Mouse (Mus musculus) thymus, adult 2 months (tissue): ENCODE measurements at regions not wholly inside any gene's neighbourhood (a gene's known extent, or its start where the extent isn't known, plus 50 kb on each side); places are given as distances from the start of the nearest gene placed in this dataset.

Source experiments
- DNase-seq: peaks from one replicate; pipeline ENCODE4 v3.0.0; 2021
- H3K27ac ChIP-seq: fragments of 200-500 bp; 2 replicates; pipeline ENCODE4 v1.5.1; 2012; ENCODE audit warnings: low read length, control low read depth; ENCODE audit not compliant: control insufficient read depth, insufficient read depth
- H3K27me3 ChIP-seq: fragments of 200-500 bp; 2 replicates; pipeline ENCODE4 v1.6.1; 2012; ENCODE audit warnings: mild to moderate bottlenecking, low read length, moderate library complexity, mixed read lengths; ENCODE audit not compliant: control insufficient read depth, insufficient read depth
- H3K36me3 ChIP-seq: fragments of 200-500 bp; 2 replicates; pipeline ENCODE4 v1.6.1; 2012; ENCODE audit warnings: mild to moderate bottlenecking, low read length, moderate library complexity; ENCODE audit not compliant: control insufficient read depth, insufficient read depth
- H3K4me1 ChIP-seq: fragments of 200-500 bp; replicated peaks from 2 replicates; pipeline ENCODE4 v1.6.1; 2012; ENCODE audit warnings: low read length; ENCODE audit not compliant: control insufficient read depth, insufficient read depth
- H3K4me3 ChIP-seq: fragments of 200-500 bp; 2 replicates; pipeline ENCODE4 v1.5.1; 2012; ENCODE audit warnings: mild to moderate bottlenecking, low read length, control low read depth, moderate library complexity; ENCODE audit not compliant: control insufficient read depth, insufficient read depth
- CTCF ChIP-seq: fragments of 200-500 bp; IDR thresholded peaks from 2 replicates; pipeline ENCODE4 v1.5.1; 2012; ENCODE audit warnings: mild to moderate bottlenecking, control low read depth, low read length, moderate library complexity, borderline replicate concordance; ENCODE audit not compliant: control insufficient read depth, poor library complexity, insufficient read depth; ENCODE audit errors: extremely low read depth
- POLR2A ChIP-seq: fragments of 200-500 bp; IDR thresholded peaks from 2 replicates; pipeline ENCODE4 v1.6.1; 2012; ENCODE audit warnings: mild to moderate bottlenecking, low read length, control low read depth, moderate library complexity; ENCODE audit not compliant: control insufficient read depth, poor library complexity, insufficient read depth; ENCODE audit errors: extremely low read depth
- WGBS: fragments of 180-500 bp; shearing (Covaris S2); methylation state at CpG from one replicate; pipeline ENCODE4 v1.1.7; 2018; 5-methylcytosine and 5-hydroxymethylcytosine counted together

DNA sequence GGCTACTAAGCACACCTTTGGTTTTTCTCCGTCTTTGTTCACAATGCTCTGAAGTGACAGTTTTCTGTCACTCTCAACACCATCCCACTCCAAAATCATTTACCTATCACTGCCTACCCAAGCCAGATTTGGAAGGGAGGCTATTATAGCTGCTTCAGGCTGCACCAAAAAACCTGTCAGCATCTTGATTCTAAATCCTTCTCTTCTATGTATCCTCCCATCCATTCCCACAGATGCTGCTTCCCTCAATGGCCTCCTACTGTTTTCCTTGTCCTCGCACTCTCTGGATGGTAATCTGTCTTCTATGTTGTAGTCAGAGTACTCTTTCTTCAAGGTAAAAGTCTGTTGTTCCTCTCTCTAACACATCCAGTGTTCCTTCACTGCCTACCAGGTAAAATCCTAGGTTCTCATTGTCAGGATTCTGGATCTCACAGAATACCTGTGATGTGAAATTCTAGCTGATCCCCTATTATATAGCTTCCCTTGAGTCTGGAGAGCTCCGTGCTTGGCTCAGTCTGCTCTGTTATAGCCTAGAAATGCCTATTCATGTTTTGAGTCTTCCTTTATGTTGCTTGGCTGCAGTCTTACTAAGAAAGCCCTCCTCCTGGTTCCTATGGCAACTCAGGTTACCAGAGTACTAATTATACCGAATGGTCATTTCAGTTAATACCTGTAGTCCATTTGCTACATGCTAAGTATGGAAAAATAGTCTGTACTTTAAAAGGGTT lies 156.5 kb downstream of the Emp1 start:
- 92% methylated on average over 4 of the region's 4 CpGs for WGBS
- TF ChIP-seq POLR2A (no peak), CTCF (no peak)
- H3K27ac ChIP-seq, result no peak overlapping the region
- H3K4me1 ChIP-seq, result no peaks in the 10 kb centered on the region
- no peaks in the 10 kb centered on the region for H3K36me3 ChIP-seq
- no peak overlapping the region for H3K4me3 ChIP-seq
- DNase-seq, result no peak
- H3K27me3 ChIP-seq, result no peaks in the 10 kb centered on the region

DNA sequence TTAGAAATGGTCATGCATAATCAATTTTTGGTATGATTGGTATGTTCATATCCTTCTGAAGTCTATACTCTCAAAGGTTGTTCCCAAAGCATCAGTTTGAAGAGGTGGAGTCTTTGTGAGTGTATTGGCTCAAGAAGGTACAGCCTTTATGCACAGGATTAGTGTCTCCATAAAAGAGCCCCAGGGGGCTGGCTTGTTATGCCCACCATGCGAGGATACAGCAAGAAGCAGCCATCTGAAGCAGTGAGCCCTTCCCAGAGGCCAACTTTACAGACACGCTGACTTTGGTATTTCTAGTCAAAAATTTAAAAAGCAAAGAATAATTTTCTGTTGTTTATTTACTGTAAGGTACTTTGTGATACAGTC lies 157.1 kb downstream of the Emp1 start:
- Histone ChIP-seq H3K27me3 (no peaks in the 10 kb centered on the region), H3K4me3 (no peak overlapping the region), H3K27ac (no peak overlapping the region), H3K4me1 (no peaks in the 10 kb centered on the region), H3K36me3 (no peaks in the 10 kb centered on the region)
- no peak for DNase-seq
- WGBS, result 89% methylated on average over 2 of the region's 2 CpGs
- TF ChIP-seq CTCF (no peak), POLR2A (no peak)

DNA sequence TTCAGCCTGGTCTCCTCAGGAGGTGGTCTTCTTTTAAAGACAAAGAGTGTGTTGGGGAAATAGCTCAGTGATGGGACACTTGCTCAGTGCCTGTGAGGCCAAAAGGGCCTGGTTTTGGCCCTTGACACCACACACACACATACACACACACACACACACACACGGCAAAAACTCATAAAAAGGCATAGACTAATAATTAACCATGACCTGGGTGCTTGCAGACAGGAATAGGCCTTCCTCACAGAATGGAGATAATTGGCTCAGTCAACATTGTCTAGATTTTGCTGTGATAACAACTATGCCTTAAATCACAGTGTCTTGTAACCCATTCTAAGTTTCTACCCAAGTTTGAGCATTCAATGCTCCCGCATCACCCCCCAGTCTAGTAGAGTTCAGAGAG lies 158.5 kb downstream of the Emp1 start:
- no peaks in the 10 kb centered on the region for H3K27me3 ChIP-seq
- no peak overlapping the region for H3K27ac ChIP-seq
- DNase-seq, result no peak
- H3K4me1 ChIP-seq, result no peaks in the 10 kb centered on the region
- no peak for TF ChIP-seq CTCF
- TF ChIP-seq POLR2A, result no peak
- WGBS, result 90% methylated on average over 2 of the region's 2 CpGs
- no peak overlapping the region for H3K4me3 ChIP-seq
- no peaks in the 10 kb centered on the region for H3K36me3 ChIP-seq

DNA sequence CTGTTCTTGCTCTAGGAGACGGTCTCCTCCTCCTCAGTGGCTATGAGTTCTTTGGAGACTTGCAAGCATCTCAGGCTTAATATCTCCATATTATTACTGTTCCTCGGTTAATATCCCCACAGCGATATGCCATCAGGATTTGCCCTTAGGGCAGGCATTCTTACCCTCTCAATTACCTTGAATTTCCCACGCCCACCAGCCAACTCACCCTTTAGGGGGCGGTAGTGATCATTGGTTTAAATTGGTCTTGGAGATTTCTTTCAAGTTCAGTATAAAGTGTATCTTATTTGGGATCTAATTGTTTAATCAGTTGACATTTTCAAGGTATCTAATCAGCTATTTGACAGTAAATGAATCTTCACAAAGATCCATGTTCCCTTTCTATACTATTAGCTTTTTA lies 162.5 kb downstream of the Emp1 start:
- Histone ChIP-seq H3K36me3 (no peaks in the 10 kb centered on the region), H3K27ac (no peak overlapping the region), H3K27me3 (no peaks in the 10 kb centered on the region), H3K4me1 (no peaks in the 10 kb centered on the region), H3K4me3 (no peak overlapping the region)
- WGBS, result 73% methylated on average over 5 of the region's 5 CpGs
- TF ChIP-seq POLR2A (no peak), CTCF (no peak)
- DNase-seq, result no peak

DNA sequence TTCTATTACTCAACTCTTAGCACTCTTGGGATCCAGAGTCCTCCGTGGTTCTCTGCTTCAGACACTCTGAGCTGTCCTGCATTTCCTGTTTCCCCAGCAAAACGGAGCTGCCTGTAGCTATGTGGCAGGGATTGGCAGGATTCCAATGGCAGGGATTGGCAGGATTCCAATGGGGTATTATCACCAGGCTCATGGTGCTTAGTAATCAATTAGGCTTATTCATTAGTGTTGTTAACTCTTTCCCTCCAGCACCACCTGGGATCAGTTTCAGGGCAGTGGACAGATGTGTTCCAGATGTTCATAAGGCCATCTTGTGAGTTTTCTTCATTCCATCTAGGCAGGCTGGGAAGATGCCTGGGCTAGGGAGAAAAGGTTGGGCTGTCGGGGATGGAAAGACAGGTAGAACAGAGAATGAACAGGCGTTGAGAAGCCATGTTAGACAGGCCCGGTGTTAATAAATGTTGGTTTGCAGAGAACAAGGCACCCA lies 163.5 kb downstream of the Emp1 start:
- no peak overlapping the region for H3K27ac ChIP-seq
- TF ChIP-seq CTCF (no peak), POLR2A (no peak)
- H3K4me3 ChIP-seq, result no peak overlapping the region
- WGBS, result 58% methylated on average over 5 of the region's 5 CpGs
- no peaks in the 10 kb centered on the region for H3K36me3 ChIP-seq
- no peaks in the 10 kb centered on the region for H3K27me3 ChIP-seq
- H3K4me1 ChIP-seq, result no peaks in the 10 kb centered on the region
- no peak for DNase-seq

DNA sequence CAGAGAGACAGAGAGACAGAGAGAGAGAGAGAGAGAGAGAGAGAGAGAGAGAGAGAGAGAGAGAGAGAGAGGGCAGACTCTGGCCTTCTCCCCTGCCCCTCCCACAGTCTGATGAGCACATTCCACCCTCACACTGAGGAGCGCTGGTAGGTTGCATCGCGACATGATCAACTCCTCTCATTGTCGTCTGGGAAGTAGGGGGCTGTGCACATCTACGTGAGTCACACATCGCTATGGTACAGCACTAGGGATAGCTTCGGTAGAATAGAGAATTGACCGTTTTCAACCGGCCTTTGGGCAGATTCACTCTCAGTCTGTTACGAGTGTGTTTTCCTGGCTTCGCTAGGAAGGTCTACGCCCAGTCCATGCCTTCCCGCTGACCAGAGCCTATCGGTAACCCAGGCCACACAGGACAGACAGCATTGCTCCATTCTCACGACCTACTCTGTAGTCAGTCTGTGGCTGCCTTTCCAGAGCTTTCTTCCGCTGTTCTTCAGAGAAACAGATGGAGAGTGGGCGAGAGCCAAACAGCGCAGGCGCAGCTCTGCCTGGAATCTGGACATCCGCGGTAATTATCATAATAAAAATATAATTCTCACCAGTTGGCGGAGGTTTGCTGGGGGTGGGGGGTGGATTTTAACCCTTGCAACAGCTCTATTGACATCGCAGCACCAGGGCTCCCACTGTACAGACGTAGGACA lies 164.3 kb downstream of the Emp1 start:
- TF ChIP-seq CTCF (no peak), POLR2A (no peak)
- Histone ChIP-seq H3K27me3 (no peaks in the 10 kb centered on the region), H3K4me1 (no peaks in the 10 kb centered on the region), H3K36me3 (no peaks in the 10 kb centered on the region), H3K4me3 (no peak overlapping the region), H3K27ac (no peak overlapping the region)
- no peak for DNase-seq
- WGBS, result 94% methylated on average over 24 of the region's 24 CpGs

DNA sequence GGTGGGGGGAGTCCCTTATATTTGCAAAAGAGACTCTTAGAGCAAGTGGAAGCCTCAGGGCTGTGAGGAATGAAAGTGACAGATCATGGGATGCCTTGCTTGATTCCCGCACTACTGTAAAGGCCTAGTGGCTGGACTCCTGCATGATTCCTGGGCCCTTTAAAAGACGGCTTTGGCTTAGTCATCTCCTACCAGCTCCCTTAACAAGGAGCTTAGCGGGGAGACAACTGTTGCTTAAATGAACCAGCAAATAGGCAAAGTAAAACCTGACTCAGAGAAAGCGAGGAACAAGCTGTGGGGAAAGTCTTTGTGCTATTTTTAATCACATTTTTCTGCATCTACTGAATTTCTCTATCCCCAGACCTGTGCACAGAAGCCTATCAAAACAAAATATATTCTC lies 165.5 kb downstream of the Emp1 start:
- Histone ChIP-seq H3K27me3 (no peaks in the 10 kb centered on the region), H3K36me3 (no peaks in the 10 kb centered on the region), H3K4me3 (no peak overlapping the region), H3K4me1 (no peaks in the 10 kb centered on the region), H3K27ac (no peak overlapping the region)
- 94% methylated on average over 4 of the region's 4 CpGs for WGBS
- TF ChIP-seq POLR2A (no peak), CTCF (no peak)
- no peak for DNase-seq
